Mouse (Mus musculus): ENCODE data around the gene Tmem56. TPM values are rescaled to one million over a fixed set of nuclear protein-coding genes. Genes with fewer than 3 reads are reported as not detected.
A peak's percentile ranks its signal among the peaks of the same experiment; 100 is the strongest.

Tmem56 gene
- total and polyA plus RNA-seq, 2 experiments from 2014 or later: 3.3 to 15.0 TPM

DNA sequence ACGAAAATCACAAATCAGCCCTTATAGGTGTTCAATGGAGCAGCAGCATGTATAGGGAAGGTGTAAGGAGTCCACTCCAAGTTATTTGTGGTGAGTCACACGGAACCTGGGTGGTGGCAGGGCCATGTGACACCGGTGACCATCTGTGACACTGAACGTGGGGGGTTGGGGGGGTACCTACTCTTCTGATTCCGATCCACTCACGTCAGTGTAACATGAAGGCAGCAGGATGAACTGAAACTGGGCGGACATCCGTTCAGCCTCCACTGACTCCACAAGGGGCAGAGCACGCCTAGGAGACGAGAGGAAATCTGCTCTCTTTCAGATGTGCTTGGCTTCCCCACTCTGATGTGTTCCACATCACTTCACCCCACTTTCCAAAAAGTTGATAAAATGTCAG, 123.3 kb downstream of the Tmem56 start:
- no peak overlapping the region for H3K4me2 ChIP-seq (ENCODE audit: low read depth, low read length, poor library complexity, severe bottlenecking)
- H3K4me1 ChIP-seq (ENCODE audit: insufficient read depth, low read length): no peaks in the 10 kb centered on the region
- no peaks in the 10 kb centered on the region for H3K9me3 ChIP-seq (ENCODE audit: low read length)
- TF ChIP-seq CTCF (IDR thresholded peaks at IDR 0.05): no peak
- H3K27me3 ChIP-seq (ENCODE audit: insufficient read depth, low read length): no peaks in the 10 kb centered on the region
- no peaks in the 10 kb centered on the region for H3K36me3 ChIP-seq (ENCODE audit: insufficient read depth, low read length)
- H3K4me3 ChIP-seq (ENCODE audit: low read depth, low read length): no peak overlapping the region
- H3K27ac ChIP-seq (ENCODE audit: low read depth, low read length): no peak overlapping the region
- 84% methylated on average over 10 of the region's 10 CpGs for WGBS
- DNase-seq (ENCODE audit: low spot score): peak; percentile 41
- H3K9ac ChIP-seq (replicated peaks; ENCODE audit: low read length, poor library complexity, severe bottlenecking): no peak overlapping the region
- no peak for ATAC-seq (ENCODE audit: low FRiP score)

DNA sequence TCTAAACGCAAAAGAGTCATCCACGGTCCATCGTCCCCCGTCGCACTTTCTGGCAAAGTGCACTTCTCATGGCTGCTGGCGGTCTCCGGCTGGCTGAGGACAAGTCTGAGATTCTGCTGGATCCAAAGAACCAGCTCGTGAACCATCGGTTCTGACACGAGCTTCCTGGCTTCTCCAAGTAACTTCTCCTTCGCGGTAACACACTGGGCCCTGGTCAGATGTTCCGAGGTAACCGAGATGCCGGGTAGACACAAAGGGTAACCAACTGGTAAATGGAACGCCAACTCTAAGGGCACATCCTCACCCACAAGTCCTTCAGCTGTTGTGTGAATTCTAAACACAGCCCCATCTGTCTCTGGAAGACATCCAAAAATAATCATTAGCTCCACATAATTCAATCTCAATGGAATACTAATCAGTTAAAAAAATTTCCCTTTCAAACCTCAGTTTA, 124.0 kb downstream of the Tmem56 start:
- Histone ChIP-seq H3K27ac (ENCODE audit: low read depth, low read length) (no peak overlapping the region), H3K4me1 (ENCODE audit: insufficient read depth, low read length) (no peaks in the 10 kb centered on the region), H3K27me3 (ENCODE audit: insufficient read depth, low read length) (no peaks in the 10 kb centered on the region), H3K4me3 (ENCODE audit: low read depth, low read length) (no peak overlapping the region), H3K4me2 (ENCODE audit: low read depth, low read length, poor library complexity, severe bottlenecking) (no peak overlapping the region), H3K9me3 (ENCODE audit: low read length) (no peaks in the 10 kb centered on the region), H3K9ac (replicated peaks; ENCODE audit: low read length, poor library complexity, severe bottlenecking) (no peak overlapping the region), H3K36me3 (ENCODE audit: insufficient read depth, low read length) (no peaks in the 10 kb centered on the region)
- 92% methylated on average over 16 of the region's 16 CpGs for WGBS
- DNase-seq (ENCODE audit: low spot score) (peak; percentile 53), ATAC-seq (ENCODE audit: low FRiP score) (no peak)
- TF ChIP-seq CTCF (IDR thresholded peaks at IDR 0.05): no peak

DNA sequence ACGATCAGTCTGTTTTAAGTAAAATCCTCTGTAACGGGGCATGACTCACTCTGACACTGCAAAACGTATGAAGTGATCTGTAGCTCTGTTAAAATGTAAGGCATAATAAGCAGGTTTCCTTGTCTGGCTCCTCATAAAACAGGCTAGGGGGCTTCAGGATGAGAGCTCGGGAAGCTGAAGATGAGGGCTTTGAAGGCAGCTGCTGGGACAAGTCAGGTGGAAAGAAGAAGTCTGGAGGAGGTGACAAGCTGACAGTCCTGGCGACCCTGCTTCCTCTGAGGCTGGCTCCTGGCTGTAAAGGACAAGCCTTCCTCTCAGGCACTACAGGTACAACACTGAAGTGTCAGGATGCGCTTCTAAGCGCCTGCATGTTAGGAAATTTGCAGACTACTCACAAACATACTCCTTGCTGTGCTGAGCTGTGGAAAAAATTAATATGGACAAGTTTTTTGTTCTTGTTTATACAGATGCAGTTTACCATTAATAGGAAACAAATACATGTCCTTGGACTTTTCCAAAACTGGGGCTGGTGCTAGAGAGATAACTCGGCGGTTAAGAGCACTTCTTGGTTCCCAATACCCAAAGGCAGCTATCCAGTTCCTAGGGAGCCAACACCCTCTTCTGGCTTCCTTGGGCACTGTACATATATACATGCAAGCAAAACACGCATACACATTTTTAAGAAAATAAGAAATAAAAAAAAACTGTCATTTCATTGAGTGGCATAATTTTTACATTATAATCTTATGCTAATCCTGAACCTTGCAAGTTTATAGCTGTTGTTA, 125.2 kb downstream of the Tmem56 start:
- Histone ChIP-seq H3K36me3 (ENCODE audit: insufficient read depth, low read length) (no peaks in the 10 kb centered on the region), H3K9ac (replicated peaks; ENCODE audit: low read length, poor library complexity, severe bottlenecking) (no peak overlapping the region), H3K4me3 (ENCODE audit: low read depth, low read length) (no peak overlapping the region), H3K27me3 (ENCODE audit: insufficient read depth, low read length) (no peaks in the 10 kb centered on the region), H3K4me1 (ENCODE audit: insufficient read depth, low read length) (no peaks in the 10 kb centered on the region), H3K27ac (ENCODE audit: low read depth, low read length) (no peak overlapping the region), H3K9me3 (ENCODE audit: low read length) (no peaks in the 10 kb centered on the region), H3K4me2 (ENCODE audit: low read depth, low read length, poor library complexity, severe bottlenecking) (no peak overlapping the region)
- DNase-seq (ENCODE audit: low spot score) (no peak), ATAC-seq (ENCODE audit: low FRiP score) (no peak)
- WGBS: 66% methylated on average over 10 of the region's 10 CpGs
- peak; percentile 37 for TF ChIP-seq CTCF (IDR thresholded peaks at IDR 0.05)

DNA sequence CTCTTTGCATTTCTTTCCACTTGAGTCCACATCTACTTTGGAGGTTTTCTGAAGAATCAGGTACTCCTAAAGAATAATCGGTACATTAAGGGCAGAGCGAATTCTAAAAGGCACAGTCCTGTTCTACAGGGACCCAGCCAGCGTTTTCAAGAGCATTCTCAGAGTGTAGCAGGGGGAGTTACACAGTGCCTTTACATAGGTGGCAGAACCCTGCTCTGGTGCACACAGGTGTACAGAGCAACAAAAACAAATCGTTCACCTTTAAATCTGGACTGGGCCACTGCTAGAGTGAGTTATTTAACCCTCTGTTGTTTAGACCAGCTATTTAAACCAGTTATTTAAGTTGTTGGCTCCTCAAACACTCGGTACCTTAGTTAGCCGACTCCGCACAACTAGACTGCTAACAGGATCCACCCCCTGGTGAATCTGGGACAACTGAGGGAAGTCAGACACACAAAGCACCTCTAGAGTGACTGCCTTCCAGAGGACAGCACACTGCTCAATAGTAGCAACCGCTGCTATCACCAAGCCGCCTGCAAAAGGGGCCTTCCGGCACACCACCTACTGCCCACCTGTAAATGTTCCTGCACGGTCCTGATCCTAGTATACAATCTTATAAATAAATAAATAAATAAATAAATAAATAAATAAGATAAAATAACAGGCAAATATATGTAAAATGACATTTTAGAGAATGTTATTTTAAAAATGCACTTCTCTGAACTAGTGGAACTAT, 126.3 kb downstream of the Tmem56 start:
- Histone ChIP-seq H3K36me3 (ENCODE audit: insufficient read depth, low read length) (no peaks in the 10 kb centered on the region), H3K9me3 (ENCODE audit: low read length) (no peaks in the 10 kb centered on the region), H3K9ac (replicated peaks; ENCODE audit: low read length, poor library complexity, severe bottlenecking) (no peak overlapping the region), H3K27me3 (ENCODE audit: insufficient read depth, low read length) (no peaks in the 10 kb centered on the region), H3K27ac (ENCODE audit: low read depth, low read length) (no peak overlapping the region), H3K4me1 (ENCODE audit: insufficient read depth, low read length) (no peaks in the 10 kb centered on the region), H3K4me2 (ENCODE audit: low read depth, low read length, poor library complexity, severe bottlenecking) (peak overlapping the region; percentile 7; the same call in 1 of the 2 replicates), H3K4me3 (ENCODE audit: low read depth, low read length) (no peak overlapping the region)
- WGBS: 59% methylated on average over 11 of the region's 11 CpGs
- no peak for TF ChIP-seq CTCF (IDR thresholded peaks at IDR 0.05)
- ATAC-seq (ENCODE audit: low FRiP score) (no peak), DNase-seq (ENCODE audit: low spot score) (no peak)

DNA sequence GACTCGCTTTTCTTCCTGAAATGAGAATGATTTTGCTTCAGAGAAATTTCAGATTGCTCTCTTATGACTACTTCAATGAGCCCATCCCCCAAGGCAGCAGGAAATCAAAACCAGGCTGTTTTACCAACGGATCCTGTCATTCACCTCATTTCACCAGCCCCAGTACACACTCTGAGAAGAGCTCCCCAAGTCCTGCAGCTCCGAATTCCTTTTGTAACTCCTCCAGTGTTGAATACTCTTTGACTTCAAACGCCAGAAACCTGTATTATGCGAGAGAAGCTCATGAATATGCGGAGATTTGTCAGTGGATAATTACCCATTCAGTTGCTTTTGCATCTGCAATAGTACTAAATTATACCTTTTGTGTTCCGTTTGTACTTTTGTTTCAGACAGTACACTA, 126.9 kb downstream of the Tmem56 start:
- DNase-seq (ENCODE audit: low spot score): no peak
- Histone ChIP-seq H3K4me2 (ENCODE audit: low read depth, low read length, poor library complexity, severe bottlenecking) (0 out of 2 replicates have a peak overlapping the region, but pooled peaks have one; percentile 7), H3K9ac (replicated peaks; ENCODE audit: low read length, poor library complexity, severe bottlenecking) (no peak overlapping the region), H3K4me1 (ENCODE audit: insufficient read depth, low read length) (no peaks in the 10 kb centered on the region), H3K36me3 (ENCODE audit: insufficient read depth, low read length) (no peaks in the 10 kb centered on the region), H3K9me3 (ENCODE audit: low read length) (no peaks in the 10 kb centered on the region), H3K4me3 (ENCODE audit: low read depth, low read length) (no peak overlapping the region), H3K27ac (ENCODE audit: low read depth, low read length) (no peak overlapping the region), H3K27me3 (ENCODE audit: insufficient read depth, low read length) (no peaks in the 10 kb centered on the region)
- 21% methylated on average over 7 of the region's 7 CpGs for WGBS
- no peak for TF ChIP-seq CTCF (IDR thresholded peaks at IDR 0.05)
- ATAC-seq (ENCODE audit: low FRiP score): no peak

Other genes with a start within 250 kb of the Tmem56 start
- 5.6 and 11.3 TPM in 2 replicates for gene Rwdd3, start 111.4 kb downstream of the Tmem56 start, total RNA-seq (2014; rRNA removed)
- gene Rwdd3, start 111.4 kb downstream of the Tmem56 start, polyA plus RNA-seq (2015; fragmentation: Nextera tagmentation; extraction: Ambion mirVana): 10.0 and 10.2 TPM in 2 replicates
- gene Alg14, start 8.7 kb upstream of the Tmem56 start, total RNA-seq (2014; rRNA removed): 18.5 and 18.8 TPM in 2 replicates
- gene Alg14, start 8.7 kb upstream of the Tmem56 start, polyA plus RNA-seq (2015; fragmentation: Nextera tagmentation; extraction: Ambion mirVana): 26.0 and 31.1 TPM in 2 replicates
- gene Cnn3, start 143.4 kb upstream of the Tmem56 start, total RNA-seq (2014; rRNA removed): 116 and 122 TPM in 2 replicates
- gene Cnn3, start 143.4 kb upstream of the Tmem56 start, polyA plus RNA-seq (2015; fragmentation: Nextera tagmentation; extraction: Ambion mirVana): 181 and 187 TPM in 2 replicates
- 0.22 and 0.61 TPM in 2 replicates for gene Slc44a3, start 249.3 kb upstream of the Tmem56 start, total RNA-seq (2014; rRNA removed)
- 0.47 and 0.48 TPM in 2 replicates for gene Slc44a3, start 249.3 kb upstream of the Tmem56 start, polyA plus RNA-seq (2015; fragmentation: Nextera tagmentation; extraction: Ambion mirVana)